Mouse (Mus musculus): ENCODE data around the gene Anxa9. TPM values are rescaled to one million over a fixed set of nuclear protein-coding genes. Genes with fewer than 3 reads are reported as not detected.

The Anxa9 gene
- total RNA-seq, 2 experiments from 2014 or later, result 1.1 to 1.3 TPM

- peak; percentile 73 for DNase-seq
These were observed 60.3 kb downstream of the Anxa9 start for GRCm38 (mm10) chr3:95246465-95247231.

Other genes starting within 250 kb of the Anxa9 start
- gene Pip5k1a, start 200.2 kb downstream of the Anxa9 start, total RNA-seq (2021), result 10 to 100 TPM; 35.0 to 40.3 TPM
- gene Vps72, start 196.2 kb downstream of the Anxa9 start, total RNA-seq (2021), result 10 to 100 TPM; 56.2 to 69.5 TPM
- gene Tmod4, start 182.7 kb downstream of the Anxa9 start, total RNA-seq (2021), result 10 to 100 TPM in 1 of 2 experiments, 1 to 10 TPM in 1; 8.1 to 25.3 TPM
- 10 to 100 TPM; 30.6 to 38.6 TPM for gene Scnm1, start 173.2 kb downstream of the Anxa9 start, total RNA-seq (2021)
- 1 to 10 TPM; 9.2 to 9.8 TPM for gene Lysmd1, start 173.1 kb downstream of the Anxa9 start, total RNA-seq (2021)
- gene Tnfaip8l2, start 164.8 kb downstream of the Anxa9 start, total RNA-seq (2021), result 1 to 10 TPM; 3.7 to 4.4 TPM
- gene Sema6c, start 146.7 kb downstream of the Anxa9 start, total RNA-seq (2021), result 10 to 100 TPM in 1 of 2 experiments, 1 to 10 TPM in 1; 8.3 to 17.1 TPM
- gene Gabpb2, start 89.3 kb downstream of the Anxa9 start, total RNA-seq (2021), result 10 to 100 TPM; 20.6 to 25.2 TPM
- gene Cdc42se1, start 78.4 kb downstream of the Anxa9 start, total RNA-seq (2021), result 10 to 100 TPM; 62.4 to 69.7 TPM
- 10 to 100 TPM; 13.8 to 23.7 TPM for gene Mllt11, start 75.0 kb downstream of the Anxa9 start, total RNA-seq (2021)
- gene Gm128, start 65.6 kb downstream of the Anxa9 start, total RNA-seq (2021), result under 1 TPM in 1 of 2 experiments, not detected in 1; 0.18 TPM
- under 1 TPM in 1 of 2 experiments, not detected in 1; 0.42 TPM for gene Bnipl, start 56.0 kb downstream of the Anxa9 start, total RNA-seq (2021)
- gene Mindy1, start 25.8 kb downstream of the Anxa9 start, total RNA-seq (2021), result 10 to 100 TPM; 71.2 to 78.1 TPM
- gene Prune1, start 25.1 kb downstream of the Anxa9 start, total RNA-seq (2021), result 10 to 100 TPM; 22.2 to 27.9 TPM
- 100 to 1,000 TPM; 138 to 147 TPM for gene Cers2, start 7.6 kb upstream of the Anxa9 start, total RNA-seq (2021)
- 10 to 100 TPM; 23.8 to 30.8 TPM for gene Setdb1, start 50.0 kb upstream of the Anxa9 start, total RNA-seq (2021)
- gene 4930558C23Rik, start 95.7 kb upstream of the Anxa9 start, total RNA-seq (2021), result not detected
- 10 to 100 TPM; 53.4 to 64.5 TPM for gene Arnt, start 127.2 kb upstream of the Anxa9 start, total RNA-seq (2021)
- gene Ctsk, start 192.1 kb upstream of the Anxa9 start, total RNA-seq (2021), result 10 to 100 TPM; 15.1 to 58.9 TPM
- gene Ctss, start 219.6 kb upstream of the Anxa9 start, total RNA-seq (2021), result 10 to 100 TPM; 18.8 to 23.5 TPM

Data from adrenal gland, postnatal 10 days (tissue).